Mouse (Mus musculus) heart, embryonic 13.5 days (tissue): ENCODE measurements at regions not wholly inside any gene's neighbourhood (a gene's known extent, or its start where the extent isn't known, plus 50 kb on each side); places are given as distances from the start of the nearest gene placed in this dataset.

Source experiments
- ATAC-seq: fragments of 200-750 bp; cut with Nextera tagmentation; 2 replicates; pipeline ENCODE4 v1.8.0; 2017; ENCODE audit warnings: moderate TSS enrichment; ENCODE audit not compliant: insufficient number of reproducible peaks, low FRiP score, low TSS enrichment; ENCODE audit errors: extremely low read depth
- H3K27ac ChIP-seq: fragments of 300-500 bp; sonication (generic); replicated peaks from 2 replicates; pipeline ENCODE4 v1.5.1; 2015; ENCODE audit warnings: moderate library complexity, mild to moderate bottlenecking, inconsistent platforms
- H3K27me3 ChIP-seq: fragments of 300-500 bp; sonication (generic); replicated peaks from 2 replicates; pipeline ENCODE4 v1.6.1; 2015; ENCODE audit warnings: mild to moderate bottlenecking, inconsistent platforms
- H3K36me3 ChIP-seq: fragments of 300-500 bp; sonication (generic); 2 replicates; pipeline ENCODE4 v1.6.1; 2015; ENCODE audit warnings: mild to moderate bottlenecking, inconsistent platforms
- H3K4me1 ChIP-seq: fragments of 300-500 bp; sonication (generic); 2 replicates; pipeline ENCODE4 v1.6.1; 2015; ENCODE audit warnings: inconsistent platforms
- H3K4me2 ChIP-seq: fragments of 300-500 bp; sonication (generic); 2 replicates; pipeline ENCODE4 v1.6.1; 2015; ENCODE audit warnings: inconsistent platforms, mild to moderate bottlenecking, moderate library complexity
- H3K4me3 ChIP-seq: fragments of 300-500 bp; sonication (generic); 2 replicates; pipeline ENCODE4 v1.5.1; 2015; ENCODE audit warnings: moderate library complexity, mild to moderate bottlenecking, inconsistent platforms
- H3K9ac ChIP-seq: fragments of 300-500 bp; sonication (generic); 2 replicates; pipeline ENCODE4 v1.6.1; 2015; ENCODE audit warnings: inconsistent platforms, mild to moderate bottlenecking, moderate library complexity
- H3K9me3 ChIP-seq: fragments of 300-500 bp; sonication (generic); 2 replicates; pipeline ENCODE4 v1.6.1; 2016; ENCODE audit warnings: inconsistent platforms
- WGBS: fragments of 180-500 bp; shearing (Covaris S2); methylation state at CpG from one replicate; pipeline ENCODE4 v1.1.7; 2015; ENCODE audit warnings: mixed read lengths; 5-methylcytosine and 5-hydroxymethylcytosine counted together

- Histone ChIP-seq H3K9ac (no peak overlapping the region), H3K9me3 (no peaks in the 10 kb centered on the region), H3K4me1 (no peaks in the 10 kb centered on the region), H3K27ac (no peak overlapping the region), H3K27me3 (0 out of 2 replicates have a peak, but pooled peaks cover 4% of the 10 kb centered on the region), H3K4me3 (no peak overlapping the region), H3K4me2 (no peak overlapping the region), H3K36me3 (no peaks in the 10 kb centered on the region)
- ATAC-seq, result no peak
- WGBS, result 38% methylated on average over 3 of the region's 3 CpGs
These were observed 74.0 kb upstream of the A430005L14Rik start for GRCm38 (mm10) chr4:153883057-153883456.

- no peak for ATAC-seq
- H3K9me3 ChIP-seq, result 0 out of 2 replicates have a peak, but pooled peaks cover 2% of the 10 kb centered on the region
These were observed 73.0 kb upstream of the A430005L14Rik start for GRCm38 (mm10) chr4:153884044-153884443.

DNA sequence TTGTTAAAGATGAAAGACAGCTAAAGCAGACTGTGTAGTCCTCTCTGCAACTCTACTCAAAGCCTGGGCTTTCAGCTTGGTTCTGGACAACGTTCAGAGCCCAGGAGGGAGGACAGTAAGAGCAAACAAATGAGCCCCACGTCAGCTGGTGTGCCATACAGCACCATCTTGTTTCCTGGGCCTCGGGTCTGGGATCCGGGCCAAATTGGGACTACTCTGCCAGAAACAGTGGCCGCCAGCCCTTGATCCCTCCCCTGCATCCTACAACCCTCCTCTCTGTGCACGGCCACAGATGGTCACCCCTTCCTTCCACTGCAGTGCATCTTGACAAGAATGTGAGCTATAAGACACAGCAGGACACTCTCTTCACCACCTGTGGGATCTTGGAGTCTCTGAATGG, 71.2 kb upstream of the A430005L14Rik start:
- 67% methylated on average over 6 of the region's 6 CpGs for WGBS

More at GRCm38 (mm10) chr4:153884044-153884443, 73.0 kb upstream of the A430005L14Rik start:
- Histone ChIP-seq H3K4me3 (no peak overlapping the region), H3K27me3 (0 out of 2 replicates have a peak, but pooled peaks cover 4% of the 10 kb centered on the region), H3K27ac (no peak overlapping the region), H3K36me3 (no peaks in the 10 kb centered on the region), H3K4me2 (no peak overlapping the region), H3K4me1 (no peaks in the 10 kb centered on the region), H3K9ac (no peak overlapping the region)

GRCm38 (mm10) chr4:153890130-153890529, 66.9 kb upstream of the A430005L14Rik start:
- no peak overlapping the region for H3K4me2 ChIP-seq
- H3K9ac ChIP-seq, result no peak overlapping the region
- no peaks in the 10 kb centered on the region for H3K27me3 ChIP-seq
- 0 out of 2 replicates have a peak, but pooled peaks cover 2% of the 10 kb centered on the region for H3K9me3 ChIP-seq
- no peaks in the 10 kb centered on the region for H3K4me1 ChIP-seq
- 84% methylated on average over 9 of the region's 9 CpGs for WGBS
- ATAC-seq, result no peak
- no peak overlapping the region for H3K4me3 ChIP-seq
- no peaks in the 10 kb centered on the region for H3K36me3 ChIP-seq
- no peak overlapping the region for H3K27ac ChIP-seq

More for the DNA sequence above, 71.2 kb upstream of the A430005L14Rik start:
- 0 out of 2 replicates have a peak, but pooled peaks cover 4% of the 10 kb centered on the region for H3K27me3 ChIP-seq
- H3K27ac ChIP-seq, result no peak overlapping the region
- no peaks in the 10 kb centered on the region for H3K36me3 ChIP-seq
- H3K9me3 ChIP-seq, result 0 out of 2 replicates have a peak, but pooled peaks cover 2% of the 10 kb centered on the region
- no peak overlapping the region for H3K4me3 ChIP-seq
- H3K4me1 ChIP-seq, result no peaks in the 10 kb centered on the region
- no peak overlapping the region for H3K9ac ChIP-seq
- no peak overlapping the region for H3K4me2 ChIP-seq
- ATAC-seq, result no peak

DNA sequence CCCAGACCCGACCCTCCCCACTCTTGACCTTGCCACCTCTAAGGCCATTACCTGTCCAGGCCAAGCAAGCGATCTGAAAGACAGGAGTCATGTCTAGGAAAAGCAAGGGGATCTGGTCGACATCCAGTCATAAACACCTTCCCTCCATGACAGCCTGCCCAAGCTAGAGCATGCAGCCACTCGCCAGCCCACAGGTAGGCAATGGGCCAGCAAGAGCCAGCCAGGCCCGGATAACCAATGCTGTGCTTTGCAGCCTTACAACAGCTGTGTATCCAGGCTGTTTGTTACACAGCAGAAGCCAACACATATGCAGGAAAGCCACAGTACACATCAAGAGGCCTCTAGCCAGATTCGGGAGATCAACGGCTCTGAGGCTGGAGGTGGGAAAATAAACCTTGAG, 57.3 kb upstream of the A430005L14Rik start:
- H3K9me3 ChIP-seq, result 0 out of 2 replicates have a peak, but pooled peaks cover 4% of the 10 kb centered on the region
- no peak overlapping the region for H3K4me3 ChIP-seq
- no peak for ATAC-seq
- H3K9ac ChIP-seq, result no peak overlapping the region
- H3K4me2 ChIP-seq, result no peak overlapping the region
- WGBS, result 59% methylated on average over 7 of the region's 7 CpGs
- H3K36me3 ChIP-seq, result no peaks in the 10 kb centered on the region
- peaks cover 3% of the 10 kb centered on the region; the same call in 1 of the 2 replicates for H3K27me3 ChIP-seq
- no peaks in the 10 kb centered on the region for H3K4me1 ChIP-seq
- H3K27ac ChIP-seq, result no peak overlapping the region

DNA sequence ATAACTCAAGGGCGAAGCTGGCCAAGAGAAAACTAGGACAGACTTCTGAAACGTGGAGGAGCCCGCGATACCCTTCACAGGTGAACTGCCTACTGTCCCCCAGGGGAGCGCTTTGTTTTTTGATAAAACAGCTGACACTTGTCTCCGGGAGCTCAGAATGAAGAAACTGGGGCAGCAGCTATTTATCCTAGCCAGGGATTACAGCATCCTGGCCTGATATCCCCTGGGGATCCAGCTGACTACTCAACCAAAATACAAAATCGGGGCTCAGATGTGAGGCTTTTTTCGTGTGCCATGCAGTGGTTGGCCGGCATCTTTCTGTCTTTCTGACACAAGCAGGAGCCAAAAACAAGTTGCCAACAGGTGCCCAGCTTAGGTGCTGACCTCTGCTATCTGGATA, 52.0 kb upstream of the A430005L14Rik start:
- whole genome bisulfite sequencing, result 72% methylated on average over 9 of the region's 9 CpGs
- Histone ChIP-seq H3K27me3 (peaks cover 6% of the 10 kb centered on the region; the same call in 1 of the 2 replicates), H3K36me3 (no peaks in the 10 kb centered on the region), H3K9me3 (0 out of 2 replicates have a peak, but pooled peaks cover 3% of the 10 kb centered on the region), H3K4me1 (no peaks in the 10 kb centered on the region), H3K4me2 (no peak overlapping the region), H3K9ac (no peak overlapping the region), H3K4me3 (no peak overlapping the region), H3K27ac (no peak overlapping the region)
- no peak for ATAC-seq

GRCm38 (mm10) chr4:153905511-153905910, 51.5 kb upstream of the A430005L14Rik start:
- no peak for ATAC-seq
- no peak overlapping the region for H3K4me3 ChIP-seq
- H3K27me3 ChIP-seq, result peaks cover 6% of the 10 kb centered on the region; the same call in 1 of the 2 replicates
- H3K4me2 ChIP-seq, result no peak overlapping the region
- no peaks in the 10 kb centered on the region for H3K9me3 ChIP-seq
- no peak overlapping the region for H3K9ac ChIP-seq
- H3K4me1 ChIP-seq, result no peaks in the 10 kb centered on the region
- no peak overlapping the region for H3K27ac ChIP-seq
- WGBS, result 36% methylated on average over 7 of the region's 7 CpGs
- H3K36me3 ChIP-seq, result no peaks in the 10 kb centered on the region
